Mouse (Mus musculus) urinary bladder, adult 18-20 months (tissue): ENCODE data around the gene Edc3.
A peak's percentile ranks its signal among the peaks of the same experiment; 100 is the strongest.

ENCODE experiments used
- DNase-seq, 2 experiments: peaks; one replicate each; pipeline ENCODE4 v3.0.0; 2022; ENCODE audit warnings: low spot score in 2 of 2, mixed read lengths in 2 of 2

Edc3 gene

DNA sequence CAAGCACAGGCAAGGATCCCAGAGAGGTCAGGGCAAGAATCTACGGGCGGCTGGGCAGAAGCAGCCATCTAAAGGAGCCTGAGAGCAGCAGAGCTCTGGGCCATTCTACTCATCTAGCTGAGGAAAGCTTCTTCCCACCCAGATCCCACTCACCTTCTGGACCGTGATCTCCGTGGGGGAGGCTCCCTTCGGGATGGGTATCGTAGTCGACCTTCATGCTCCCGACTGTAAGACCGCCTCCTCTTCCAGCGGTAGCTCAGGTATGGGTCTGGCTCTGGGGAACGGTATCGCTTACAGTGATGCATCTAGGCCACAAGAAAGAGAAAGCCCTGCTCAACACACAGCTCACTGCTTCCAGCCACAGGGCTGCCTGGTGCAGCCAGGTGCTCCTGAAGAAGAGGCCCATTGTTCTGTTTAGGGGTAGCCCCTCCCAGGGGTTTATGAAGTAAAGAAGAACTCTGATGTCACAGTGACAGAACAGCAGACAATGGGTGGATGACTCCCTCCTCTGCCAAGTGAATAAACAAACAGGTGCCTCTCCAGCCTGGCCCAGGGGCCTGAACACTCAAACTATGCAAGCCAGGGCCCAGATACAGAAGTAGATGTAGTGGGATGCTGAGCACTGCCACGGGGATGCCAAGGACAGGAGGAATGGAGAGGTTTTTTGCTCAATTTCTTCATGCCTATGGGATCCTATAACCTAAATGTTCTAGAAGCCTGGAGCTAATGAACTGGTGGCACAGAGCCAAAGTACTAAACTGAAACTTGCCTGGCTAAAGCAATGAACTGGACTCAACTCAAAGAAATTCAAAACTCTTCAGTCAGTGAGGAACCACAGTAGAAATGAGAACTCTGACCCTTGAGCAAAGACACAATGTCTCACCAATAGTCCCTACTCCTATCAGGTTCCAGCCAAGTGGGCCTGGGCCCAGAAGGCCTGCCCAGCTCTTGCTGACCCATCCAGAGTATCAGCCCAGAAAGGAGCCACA lies 53.5 kb downstream of the Edc3 start:
- no peak for DNase-seq

DNA sequence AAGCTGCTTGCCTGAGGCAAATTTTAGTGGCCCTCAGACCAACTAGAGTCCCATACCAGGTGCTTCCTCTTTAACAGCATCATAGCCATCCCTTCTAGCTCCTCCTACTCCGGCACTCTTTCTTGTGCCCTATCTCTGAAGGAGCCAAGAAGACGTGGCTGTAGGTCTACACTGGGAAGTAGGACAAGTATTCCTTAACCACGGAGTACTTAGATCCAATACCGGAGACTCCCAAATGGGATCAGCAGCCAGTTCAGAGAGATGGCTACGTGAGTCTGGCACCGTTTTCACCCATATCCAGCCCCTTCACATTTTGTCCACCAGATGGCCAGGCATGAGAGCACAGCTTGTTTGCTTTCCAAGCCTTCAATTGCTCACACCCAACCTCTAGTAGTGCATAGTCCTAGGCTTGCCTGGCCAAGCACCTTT lies 54.2 kb downstream of the Edc3 start:
- no peak for DNase-seq

DNA sequence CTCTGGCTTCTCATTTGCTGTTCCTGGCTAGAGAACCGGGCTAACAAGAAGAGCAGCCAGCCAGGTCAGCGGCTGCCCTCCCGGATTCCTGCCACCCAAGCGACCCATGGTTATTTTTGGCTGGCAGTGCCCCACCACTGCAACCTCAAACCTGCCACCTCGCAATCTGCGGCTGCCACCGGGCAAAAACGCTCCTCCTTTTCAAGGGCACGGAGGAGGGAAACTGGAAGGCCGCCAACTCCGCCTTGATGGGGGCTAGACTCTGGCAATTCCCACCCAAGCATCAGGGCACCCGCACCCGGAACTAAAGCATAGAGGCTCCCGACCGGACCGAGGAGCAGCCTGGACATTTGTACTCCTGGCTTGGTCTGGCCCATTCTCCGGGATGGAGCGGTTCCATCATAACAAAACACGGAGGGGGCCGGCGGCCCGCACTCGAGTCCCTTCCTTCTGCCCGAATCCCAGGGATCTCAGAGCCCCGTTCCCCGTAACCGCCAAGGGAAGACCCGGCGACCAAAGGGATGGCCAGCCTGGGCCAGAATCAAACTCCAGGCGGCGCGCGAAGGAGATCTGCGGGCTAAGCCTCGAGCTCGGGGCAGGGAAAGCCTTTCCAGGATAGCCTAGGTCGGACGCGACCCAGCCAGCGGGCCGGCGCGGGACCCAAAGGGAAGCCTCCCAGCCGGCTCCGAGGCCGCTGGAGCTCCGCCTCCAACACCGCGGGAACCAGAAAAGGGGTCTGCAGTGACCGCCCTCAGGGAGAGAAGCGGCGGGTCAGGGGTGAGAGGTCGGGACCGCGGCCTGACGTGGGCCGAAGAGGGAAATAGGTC lies 56.0 kb downstream of the Edc3 start:
- peak; percentile 41 to 55 for DNase-seq

DNA sequence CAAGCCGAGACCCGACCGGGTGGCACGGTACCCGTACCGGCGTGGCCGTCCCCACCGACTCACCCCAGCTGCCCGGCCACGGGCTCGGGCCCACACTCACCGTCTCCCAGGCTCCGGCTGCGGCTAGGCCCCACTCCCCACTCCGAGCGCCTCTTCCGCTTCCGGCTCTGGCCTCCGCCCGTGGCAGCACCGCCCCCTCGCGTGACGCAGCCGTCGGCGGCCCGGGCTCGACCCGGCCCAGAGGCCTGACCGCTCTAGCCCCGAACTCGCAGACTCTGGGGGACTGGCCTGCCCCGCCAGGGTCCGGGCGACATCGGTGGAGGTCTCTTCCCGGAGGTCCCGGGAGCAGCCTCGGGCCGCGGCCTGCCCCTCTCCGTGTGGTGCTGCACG lies 56.6 kb downstream of the Edc3 start:
- DNase-seq, result peak; percentile 93 to 95

DNA sequence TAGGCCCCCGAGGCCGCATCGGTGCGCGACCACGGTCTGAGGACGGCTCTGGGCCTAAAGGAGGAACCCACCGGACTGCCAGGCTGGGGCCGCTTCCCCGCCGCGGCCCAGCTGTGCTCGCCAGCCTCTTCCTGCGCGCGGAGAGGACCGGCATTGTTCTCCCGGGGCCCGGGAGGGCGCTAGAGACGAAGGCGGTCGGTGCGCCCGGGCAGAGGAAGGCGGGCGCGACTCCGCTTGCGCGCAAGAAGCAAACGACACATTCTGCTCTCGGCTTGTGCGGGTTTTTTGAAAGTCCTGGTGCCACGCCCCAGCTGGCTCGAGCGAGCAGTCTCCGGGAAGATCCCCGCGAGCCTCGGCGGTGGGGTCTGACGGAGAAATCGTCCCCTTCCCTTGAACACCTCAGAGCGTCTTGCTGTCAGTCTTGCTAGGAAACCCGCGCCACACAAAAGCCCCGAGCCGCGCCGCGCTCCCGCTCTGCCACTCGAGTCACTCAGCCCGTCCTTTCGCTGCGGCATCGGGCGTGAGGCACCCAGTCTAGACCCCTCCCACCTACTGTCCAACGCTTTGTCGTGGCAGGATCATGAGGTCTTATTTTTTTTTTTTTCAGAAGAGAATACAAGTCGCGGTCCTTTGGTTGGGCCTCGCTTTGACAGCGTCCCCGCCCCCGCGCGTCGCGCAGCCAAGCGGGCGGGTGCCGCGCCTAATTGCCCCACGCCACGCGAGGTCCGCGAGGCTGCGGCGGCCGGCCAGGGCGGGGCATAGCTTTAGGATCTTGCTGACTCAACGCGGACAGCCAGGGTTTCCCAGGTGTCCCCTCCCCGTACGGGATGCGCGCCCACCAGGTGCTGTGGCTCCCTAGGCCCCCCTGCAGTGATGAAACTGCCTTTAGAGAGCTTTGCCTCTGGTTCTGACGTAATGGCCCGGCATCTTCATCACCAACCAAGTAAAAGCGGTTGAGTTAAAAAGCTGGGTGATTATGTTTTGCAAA lies 57.3 kb downstream of the Edc3 start, which contains the start of gene Clk3:
Gene Clk3, minus strand, starts transcription at position 497 of the 988 bp plus-strand sequence.
- peak in 1 of 2 experiments; percentile 40 for DNase-seq

DNA sequence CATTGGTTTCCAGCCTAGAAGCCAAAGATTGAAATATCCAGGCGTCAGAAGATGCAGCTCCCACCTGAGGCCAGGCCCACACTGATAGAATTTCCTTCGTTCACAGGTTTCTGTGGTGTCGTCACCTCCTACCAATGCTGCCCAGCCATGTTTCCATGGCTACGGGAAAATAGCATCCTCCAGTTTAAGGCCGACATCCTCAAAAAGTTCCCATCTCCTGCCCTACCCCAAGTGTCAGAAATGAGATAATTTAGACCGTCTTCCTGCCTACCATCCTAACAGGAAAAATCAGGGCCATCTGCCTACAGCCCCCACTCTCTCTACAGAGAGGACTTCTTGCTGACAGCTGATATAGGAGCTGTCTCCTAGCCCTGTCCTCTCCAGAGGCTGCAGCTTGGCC lies 58.1 kb downstream of the Edc3 start:
- DNase-seq, result no peak

DNA sequence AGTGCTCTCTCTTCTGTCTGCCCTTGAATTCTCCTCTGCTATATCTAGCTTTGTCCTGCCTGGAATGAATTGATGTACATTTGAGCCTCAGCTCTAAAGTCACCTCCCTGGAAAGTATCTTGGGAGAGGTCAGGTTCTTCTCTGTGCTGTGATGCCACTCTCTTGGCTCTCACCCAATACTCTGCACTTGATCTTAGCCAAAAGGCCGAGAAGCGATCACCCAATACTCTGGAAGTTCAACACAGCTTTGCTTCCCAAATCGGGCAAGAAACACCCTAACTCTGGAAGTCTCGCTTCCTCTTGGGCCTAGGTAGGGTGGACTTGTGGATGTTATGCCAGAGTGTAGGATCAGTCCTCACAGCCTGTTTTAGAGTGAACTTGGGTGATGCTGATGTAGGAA lies 58.9 kb downstream of the Edc3 start:
- DNase-seq, result no peak

DNA sequence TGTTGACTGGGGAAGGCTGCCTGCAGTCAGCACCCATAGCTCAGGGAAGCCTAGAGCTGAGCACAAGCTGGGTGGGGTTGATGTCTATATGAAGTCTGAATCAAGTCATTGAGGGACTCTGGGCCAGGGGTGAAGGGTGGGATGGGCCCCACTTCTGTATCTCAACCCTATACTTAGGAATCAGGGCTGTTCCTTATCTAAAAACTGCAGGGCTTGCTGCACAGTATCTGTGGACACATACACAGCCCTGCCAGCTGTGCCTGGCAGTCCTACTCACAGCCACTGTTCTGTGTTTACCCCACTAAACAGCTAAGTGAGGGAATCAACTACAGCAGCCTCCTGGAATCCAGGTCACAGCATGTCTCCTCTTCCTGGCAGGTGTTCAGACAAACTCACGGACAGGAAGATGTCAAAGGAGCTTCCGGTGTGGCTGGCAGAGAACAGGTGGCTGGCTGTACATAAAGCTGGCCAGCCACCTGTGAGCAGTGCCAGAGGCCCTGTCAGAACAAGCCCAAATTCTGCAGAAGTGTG lies 61.3 kb downstream of the Edc3 start:
- DNase-seq, result no peak

DNA sequence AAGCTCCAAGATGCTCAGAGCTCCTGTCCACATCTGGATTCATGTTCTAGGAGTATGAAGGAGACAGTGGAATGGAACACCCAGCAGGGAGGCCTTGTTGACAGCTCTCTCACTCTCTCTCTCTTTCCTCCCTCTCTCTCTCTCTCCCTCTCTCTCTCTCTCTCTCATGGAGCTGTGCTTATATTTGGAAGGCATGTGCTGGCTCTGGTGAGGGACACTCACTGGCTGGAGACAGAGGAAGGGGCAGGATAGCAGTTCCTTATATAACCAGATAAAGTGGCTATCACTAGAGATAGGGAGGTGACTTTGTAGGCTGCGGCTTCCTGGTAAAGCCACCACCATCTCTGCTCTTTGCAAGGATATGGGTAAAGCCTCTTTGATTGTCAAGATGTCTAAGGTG lies 61.9 kb downstream of the Edc3 start:
- no peak for DNase-seq

DNA sequence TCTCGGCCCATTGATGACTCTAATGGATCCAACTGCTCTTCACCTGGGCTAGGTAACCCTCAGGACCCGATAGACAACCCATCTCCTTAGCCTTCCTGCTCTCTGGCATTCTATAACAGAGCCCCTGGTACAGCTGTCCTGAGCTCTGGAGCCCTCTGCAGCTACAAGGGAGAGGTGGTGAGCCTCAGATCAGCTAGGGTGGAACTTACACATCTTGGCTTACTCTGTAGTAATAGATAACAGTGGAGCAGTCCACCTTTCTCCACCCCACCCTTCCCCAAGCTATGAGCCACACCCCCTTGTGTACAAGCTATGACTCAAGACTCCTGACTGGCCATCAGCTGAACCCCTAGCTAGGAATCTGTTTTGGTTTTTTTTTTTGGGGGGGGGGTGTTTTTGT lies 62.5 kb downstream of the Edc3 start:
- no peak for DNase-seq

DNA sequence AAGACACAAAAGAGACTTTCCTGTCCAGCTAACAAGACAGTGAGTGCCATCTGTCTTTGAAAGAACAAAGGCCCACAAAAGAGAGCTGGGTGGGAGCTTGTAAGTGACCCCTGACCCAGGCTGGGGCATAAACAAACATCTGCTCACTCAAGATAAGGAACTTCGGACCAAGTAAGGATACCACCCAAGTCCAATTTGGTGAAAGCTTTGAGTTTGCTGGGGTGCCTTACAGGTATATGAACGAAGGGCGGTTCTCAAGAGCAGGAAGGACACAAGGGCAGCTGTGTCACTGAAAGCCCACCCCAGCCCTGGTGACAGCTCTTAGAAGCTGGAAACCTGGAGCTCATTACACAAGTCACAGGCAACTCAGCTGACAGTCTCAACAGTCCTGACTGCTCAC lies 65.4 kb downstream of the Edc3 start:
- no peak for DNase-seq

DNA sequence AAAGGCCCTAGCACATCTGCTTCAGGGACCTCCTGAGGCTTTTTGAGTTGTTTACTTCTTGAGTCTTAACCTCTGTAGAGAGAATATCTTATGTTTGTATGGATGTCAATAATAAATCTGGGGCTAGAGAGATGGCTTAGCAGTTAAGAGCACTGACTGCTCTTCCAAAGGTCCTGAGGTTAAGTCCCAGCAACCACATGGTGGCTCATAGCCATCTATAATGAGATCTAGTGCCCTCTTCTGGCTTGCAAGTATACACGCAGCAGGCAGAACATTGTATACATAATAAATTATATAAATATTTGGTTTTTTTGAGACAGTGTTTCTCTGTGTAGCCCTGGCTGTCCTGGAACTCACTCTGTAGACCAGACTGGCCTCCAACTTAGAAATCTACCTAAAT lies 65.8 kb downstream of the Edc3 start:
- no peak for DNase-seq

DNA sequence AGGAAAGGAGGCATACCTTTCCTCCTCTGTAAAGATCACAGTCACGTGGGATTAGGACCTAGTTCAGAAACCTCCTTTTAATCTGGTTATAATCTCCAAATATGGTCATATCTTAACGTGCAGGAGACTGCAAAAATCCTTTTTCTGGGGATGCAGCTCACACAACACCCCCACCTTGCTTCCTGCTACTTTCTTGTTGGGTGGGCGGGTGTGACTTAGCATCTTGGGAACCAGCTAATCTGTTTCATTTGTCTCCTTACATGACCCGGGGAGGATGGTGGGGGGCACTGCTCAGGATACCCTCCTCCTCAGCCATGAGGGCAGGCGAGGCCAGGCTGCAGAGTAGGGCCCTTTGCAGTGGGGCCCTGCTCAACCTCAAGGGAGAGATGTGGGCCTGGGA lies 66.7 kb downstream of the Edc3 start:
- no peak for DNase-seq

DNA sequence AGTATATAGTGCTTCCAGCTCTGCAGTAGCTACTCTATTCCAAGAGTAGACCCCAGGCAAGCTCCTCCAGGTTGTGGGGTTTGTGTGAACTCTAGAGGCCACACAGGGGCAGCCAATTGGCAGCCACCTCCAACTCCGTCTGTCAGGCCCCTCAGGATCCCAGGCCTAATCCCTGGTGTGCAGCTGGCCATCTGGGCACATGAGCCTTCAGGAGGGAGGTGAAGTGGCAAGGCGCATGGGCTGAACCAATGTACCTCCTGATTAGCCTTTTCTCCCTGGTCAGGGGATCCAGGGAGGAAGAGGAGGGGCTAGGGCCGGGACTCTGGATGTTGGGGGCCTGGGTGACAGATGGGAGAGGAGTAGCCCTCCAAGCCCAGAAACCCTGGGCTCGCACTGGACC lies 67.4 kb downstream of the Edc3 start:
- no peak for DNase-seq

DNA sequence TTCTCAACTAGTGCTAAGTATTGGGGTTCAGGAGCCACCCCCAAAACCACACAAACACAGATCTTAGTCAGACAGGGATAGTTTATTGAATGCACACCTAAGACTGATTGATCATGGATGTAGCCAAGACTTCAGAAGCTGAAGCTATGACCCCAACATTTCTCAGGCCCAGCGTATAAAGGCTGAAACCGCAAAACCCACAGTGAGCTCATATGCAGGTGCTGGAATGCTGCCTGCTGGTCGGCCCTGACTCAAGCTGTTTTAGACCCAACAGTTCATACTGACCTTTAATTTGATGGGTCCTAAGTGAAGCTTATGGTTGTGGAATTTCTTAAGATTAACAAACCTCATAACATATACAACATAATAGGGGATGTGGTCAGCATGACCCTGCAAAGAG lies 74.3 kb downstream of the Edc3 start:
- DNase-seq, result no peak

DNA sequence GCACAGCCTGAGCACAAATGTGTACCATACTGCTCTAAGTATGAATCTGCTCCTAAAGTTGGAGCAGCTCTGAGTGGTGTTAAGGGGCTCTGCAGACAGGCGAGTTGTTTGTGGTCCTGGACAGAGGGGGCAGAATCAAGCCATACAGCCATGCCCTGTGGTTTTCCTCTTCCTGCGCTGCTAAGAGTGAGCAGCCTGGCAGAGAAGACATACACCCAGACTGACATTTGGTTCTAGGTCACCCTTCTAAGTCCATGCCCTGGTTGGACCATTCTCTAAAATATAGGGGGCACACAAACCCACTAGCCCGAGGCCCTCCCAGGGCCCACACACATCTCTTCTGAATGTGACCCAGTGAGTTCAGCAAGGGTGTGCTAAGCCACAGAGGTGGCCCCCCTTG lies 81.4 kb downstream of the Edc3 start:
- no peak for DNase-seq

DNA sequence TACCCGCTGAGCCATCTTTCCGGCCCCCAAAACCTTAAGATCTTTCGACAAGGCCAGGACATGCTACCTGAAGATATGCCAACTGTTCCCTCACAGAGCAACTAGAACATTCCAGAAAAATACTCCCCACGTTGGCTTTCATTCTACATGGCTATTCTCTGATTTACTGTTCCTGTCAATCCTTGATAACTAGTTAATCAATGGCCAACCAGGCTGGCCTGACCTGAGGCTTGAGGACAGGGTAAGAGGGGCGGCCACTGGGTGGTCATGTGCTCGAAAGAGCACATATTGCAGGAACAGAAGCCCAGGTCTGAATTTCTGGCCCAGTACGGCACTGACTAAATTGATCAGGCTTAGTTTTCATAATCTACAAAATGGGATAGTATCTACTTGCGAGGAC lies 89.1 kb downstream of the Edc3 start:
- no peak for DNase-seq

DNA sequence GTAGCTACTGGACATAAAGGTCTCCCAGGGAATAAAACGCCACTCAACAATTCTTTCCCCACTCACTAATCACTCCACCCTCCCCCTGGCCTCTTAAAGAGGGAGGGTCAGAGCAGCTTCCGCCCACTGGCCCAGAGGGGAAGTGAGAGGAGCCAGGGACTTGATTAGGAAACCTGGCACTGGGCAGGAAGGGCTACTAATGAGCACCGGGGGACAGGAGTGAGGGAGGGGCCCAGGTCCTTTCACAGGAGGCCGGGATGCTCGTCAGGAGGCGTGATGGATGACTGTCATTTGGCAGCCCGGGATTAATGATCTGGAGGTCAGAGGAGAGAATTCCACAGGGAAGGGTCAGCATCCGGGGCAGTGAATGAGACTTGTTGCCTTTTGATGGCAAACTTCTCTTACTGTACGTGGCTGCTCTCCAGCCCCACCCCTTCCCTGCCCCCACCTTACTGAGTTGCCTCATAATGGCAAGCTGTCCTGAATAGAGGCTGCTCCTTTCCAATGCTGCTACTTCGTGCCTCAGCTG lies 90.4 kb downstream of the Edc3 start:
- no peak for DNase-seq

DNA sequence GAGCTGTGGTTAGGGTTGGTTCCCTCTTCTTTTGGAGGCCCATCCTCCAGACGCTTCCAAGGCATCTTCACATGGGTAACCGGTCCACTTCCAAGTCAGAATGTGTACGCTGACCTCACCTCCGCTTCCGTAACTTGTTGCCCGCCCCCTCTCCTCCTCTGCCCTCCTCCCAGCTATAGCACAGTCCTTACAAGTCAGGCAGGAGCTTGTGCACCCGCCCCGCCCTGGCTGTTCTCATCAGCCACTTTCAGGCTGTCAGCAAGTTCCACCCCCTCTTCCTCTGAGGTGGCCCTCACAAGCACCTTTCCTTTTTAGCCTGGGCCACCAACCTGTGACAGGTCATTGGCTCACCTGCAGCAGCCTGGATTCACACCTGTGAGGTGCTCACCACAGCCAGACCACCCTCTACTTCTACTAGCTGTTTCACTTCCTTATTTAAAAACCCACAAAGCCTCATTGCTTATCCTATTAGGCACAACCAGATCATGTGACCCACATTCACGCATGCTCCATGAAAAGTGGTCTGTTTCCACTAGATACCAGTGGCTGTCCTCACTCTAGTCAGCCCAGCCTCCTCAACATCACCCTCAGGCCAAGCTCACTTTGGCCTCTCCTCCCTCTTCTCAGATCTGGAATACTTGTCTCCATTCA lies 92.1 kb downstream of the Edc3 start:
- DNase-seq, result no peak
